Mouse (Mus musculus): ENCODE measurements around the gene Cdc14a. TPM values are rescaled to one million over a fixed set of nuclear protein-coding genes. Genes with fewer than 3 reads are reported as not detected.
A peak's percentile ranks its signal among the peaks of the same experiment; 100 is the strongest.

Cdc14a gene
- polyA plus RNA-seq, 1 experiment from 2014 or later: 13.4 TPM

DNA sequence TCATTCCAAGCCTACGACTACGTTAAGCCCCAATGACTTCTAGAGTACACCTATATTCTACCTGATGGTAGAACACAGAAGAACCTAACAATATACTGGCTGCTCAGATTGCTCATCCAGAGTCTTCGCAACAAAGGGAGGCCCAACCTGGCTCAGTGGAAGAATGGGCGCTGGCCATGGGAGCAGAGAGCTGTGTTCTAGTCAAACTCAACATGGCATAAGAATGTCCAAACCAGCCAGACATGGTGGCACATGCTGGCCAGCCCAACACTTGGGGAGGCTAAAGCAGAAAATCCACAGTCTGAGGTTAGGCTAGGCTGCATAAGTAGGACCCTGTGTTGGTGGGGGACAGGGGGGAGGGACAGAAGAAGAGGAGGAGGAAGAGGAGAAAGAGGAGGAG is 139.1 kb downstream of the Cdc14a start:
- Histone ChIP-seq H3K4me1 (no peaks in the 10 kb centered on the region), H3K27ac (no peak overlapping the region), H3K4me3 (no peak overlapping the region), H3K27me3 (no peaks in the 10 kb centered on the region), H3K9me3 (no peaks in the 10 kb centered on the region), H3K4me2 (replicated peaks) (no peak overlapping the region), H3K36me3 (peaks cover 9% of the 10 kb centered on the region; the same call in 1 of the 2 replicates), H3K9ac (no peak overlapping the region)
- WGBS: 93% methylated on average over 4 of the region's 4 CpGs
- ATAC-seq (ENCODE audit: insufficient number of reproducible peaks, insufficient read depth, low FRiP score, low TSS enrichment): 0 out of 2 replicates have a peak, but pooled peaks have one; percentile 52

DNA sequence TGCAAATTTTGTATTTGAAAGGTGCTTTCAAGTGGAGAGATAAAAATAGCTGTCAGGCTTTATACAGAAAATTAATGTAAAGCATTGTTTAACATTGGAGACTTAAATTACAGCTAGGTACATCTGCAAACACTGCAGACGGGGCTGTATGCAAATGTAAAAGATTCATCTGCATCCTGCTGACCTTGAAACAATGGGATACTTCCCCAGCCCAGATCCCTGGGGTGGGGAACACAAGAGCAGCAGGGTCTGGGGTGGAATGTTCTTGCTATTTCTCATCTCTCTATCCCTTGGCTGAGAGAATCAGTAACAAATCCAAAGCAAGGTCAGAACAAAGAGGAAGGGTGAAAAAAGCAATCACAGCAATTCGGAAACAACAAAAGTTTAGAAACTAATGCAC is 139.8 kb downstream of the Cdc14a start:
- Histone ChIP-seq H3K4me1 (no peaks in the 10 kb centered on the region), H3K9ac (no peak overlapping the region), H3K4me3 (no peak overlapping the region), H3K4me2 (replicated peaks) (no peak overlapping the region), H3K36me3 (peaks cover 8% of the 10 kb centered on the region; the same call in 1 of the 2 replicates), H3K27ac (no peak overlapping the region), H3K27me3 (no peaks in the 10 kb centered on the region), H3K9me3 (no peaks in the 10 kb centered on the region)
- no peak for ATAC-seq (ENCODE audit: insufficient number of reproducible peaks, insufficient read depth, low FRiP score, low TSS enrichment)
- whole genome bisulfite sequencing: 51% methylated on average over 2 of the region's 2 CpGs

DNA sequence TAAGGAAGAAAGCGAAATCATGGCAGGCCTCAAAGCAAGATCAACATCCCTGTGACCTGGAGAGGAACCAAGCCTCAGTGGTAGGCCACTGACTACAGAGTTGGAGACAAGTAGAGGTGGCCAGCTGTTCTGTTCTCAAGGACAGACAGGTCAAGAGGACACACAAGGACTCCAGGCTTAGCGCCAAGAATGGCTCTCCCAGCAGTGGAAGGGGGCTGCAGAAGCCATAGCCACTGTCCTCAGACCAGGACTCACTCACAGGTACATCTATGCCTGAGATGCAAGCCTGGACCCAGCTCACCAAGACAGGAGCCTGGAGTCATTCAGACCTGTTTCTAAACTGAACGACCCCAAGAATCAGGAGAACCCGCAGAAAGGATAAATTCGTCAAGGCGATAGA is 142.2 kb downstream of the Cdc14a start:
- H3K36me3 ChIP-seq: peaks cover 11% of the 10 kb centered on the region

DNA sequence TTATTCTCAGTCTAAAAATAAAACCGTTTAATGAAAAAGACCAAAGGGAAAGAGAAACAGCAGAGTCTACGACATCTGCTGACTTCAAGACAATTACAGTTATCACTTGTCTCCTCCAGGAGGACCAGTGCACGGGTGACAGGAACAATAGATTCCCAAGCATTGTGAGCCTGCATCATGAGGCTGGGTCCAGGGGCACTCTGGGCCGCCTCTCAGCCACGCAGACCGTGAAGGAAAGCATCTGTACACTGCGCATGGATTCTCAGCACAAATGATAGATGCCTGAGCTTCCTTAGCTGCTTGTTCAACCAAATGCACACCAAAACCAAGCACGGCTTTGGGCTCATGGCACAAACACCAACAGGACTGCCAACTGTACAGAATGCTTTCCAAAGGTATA is 146.7 kb downstream of the Cdc14a start:
- WGBS: 83% methylated on average over 8 of the region's 8 CpGs
- no peak for ATAC-seq (ENCODE audit: insufficient number of reproducible peaks, insufficient read depth, low FRiP score, low TSS enrichment)
- H3K4me1 ChIP-seq: no peaks in the 10 kb centered on the region
- H3K4me2 ChIP-seq (replicated peaks): no peak overlapping the region
- peaks cover 9% of the 10 kb centered on the region for H3K36me3 ChIP-seq
- no peak overlapping the region for H3K4me3 ChIP-seq
- H3K27me3 ChIP-seq: no peaks in the 10 kb centered on the region
- no peak overlapping the region for H3K27ac ChIP-seq
- no peak overlapping the region for H3K9ac ChIP-seq
- H3K9me3 ChIP-seq: no peaks in the 10 kb centered on the region

More for the DNA sequence above, 142.2 kb downstream of the Cdc14a start:
- Histone ChIP-seq H3K9ac (no peak overlapping the region), H3K9me3 (no peaks in the 10 kb centered on the region), H3K27ac (no peak overlapping the region), H3K4me1 (no peaks in the 10 kb centered on the region), H3K27me3 (no peaks in the 10 kb centered on the region), H3K4me3 (no peak overlapping the region), H3K4me2 (replicated peaks) (no peak overlapping the region)
- ATAC-seq (ENCODE audit: insufficient number of reproducible peaks, insufficient read depth, low FRiP score, low TSS enrichment): no peak
- 96% methylated on average over 6 of the region's 6 CpGs for WGBS

DNA sequence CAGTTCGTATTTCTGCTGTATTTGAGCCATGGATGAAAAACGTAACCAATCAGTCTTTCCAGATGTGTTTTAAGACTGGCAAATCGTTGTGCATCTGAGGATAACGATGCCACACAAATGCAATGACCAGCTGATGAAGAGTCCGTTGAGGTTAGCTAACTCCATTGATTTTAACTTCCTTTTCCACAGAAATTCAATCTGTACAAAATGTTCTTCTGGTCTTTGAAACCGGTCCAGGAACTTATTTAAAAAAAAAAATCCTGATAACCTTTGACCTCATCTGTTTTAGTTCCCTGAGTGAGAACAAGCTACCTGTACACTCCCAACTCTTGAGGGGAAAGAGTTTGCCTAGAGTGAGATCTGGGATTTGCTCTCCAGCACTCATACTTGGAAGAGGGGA is 152.2 kb downstream of the Cdc14a start:
- Histone ChIP-seq H3K9ac (no peak overlapping the region), H3K4me3 (no peak overlapping the region), H3K27ac (no peak overlapping the region), H3K4me2 (replicated peaks) (no peak overlapping the region), H3K27me3 (no peaks in the 10 kb centered on the region), H3K9me3 (no peaks in the 10 kb centered on the region), H3K4me1 (no peaks in the 10 kb centered on the region), H3K36me3 (no peaks in the 10 kb centered on the region)
- no peak for ATAC-seq (ENCODE audit: insufficient number of reproducible peaks, insufficient read depth, low FRiP score, low TSS enrichment)
- WGBS: 84% methylated on average over 6 of the region's 6 CpGs

DNA sequence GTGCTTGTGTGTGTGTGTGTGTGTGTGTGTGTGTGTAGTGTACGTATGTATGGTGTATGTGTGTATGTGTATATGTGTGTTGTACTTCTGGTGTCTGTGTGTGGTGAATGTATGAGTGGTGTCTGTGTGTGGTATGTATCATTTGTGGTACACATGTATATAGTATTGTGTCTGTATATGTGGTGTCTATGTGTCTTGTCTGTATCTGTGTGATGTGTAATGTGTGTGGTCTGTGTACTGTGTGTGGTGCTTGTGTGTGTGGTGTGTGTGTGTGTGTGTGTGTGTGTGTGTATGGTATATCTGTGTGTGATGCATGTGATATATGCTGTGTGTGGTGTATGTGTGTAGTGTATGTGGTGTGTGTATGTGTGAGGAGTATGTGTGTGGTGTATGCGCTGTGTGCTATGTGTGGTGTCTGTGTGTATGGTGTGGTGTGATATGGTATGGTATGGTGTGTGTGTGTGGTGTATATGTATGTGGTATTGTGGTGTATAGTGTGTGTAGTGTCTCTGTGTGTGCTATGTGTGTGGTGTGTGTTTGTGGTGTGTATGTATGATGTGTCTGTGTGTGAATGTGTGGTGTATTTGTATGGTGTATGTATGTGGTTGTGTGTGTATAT is 156.7 kb downstream of the Cdc14a start:
- H3K27ac ChIP-seq: no peak overlapping the region
- H3K4me3 ChIP-seq: no peak overlapping the region
- no peak overlapping the region for H3K9ac ChIP-seq
- H3K36me3 ChIP-seq: no peaks in the 10 kb centered on the region
- H3K4me2 ChIP-seq (replicated peaks): no peak overlapping the region
- ATAC-seq (ENCODE audit: insufficient number of reproducible peaks, insufficient read depth, low FRiP score, low TSS enrichment): 0 out of 2 replicates have a peak, but pooled peaks have one; percentile 60
- no peaks in the 10 kb centered on the region for H3K27me3 ChIP-seq
- no peaks in the 10 kb centered on the region for H3K9me3 ChIP-seq
- 92% methylated on average over 2 of the region's 2 CpGs for WGBS
- H3K4me1 ChIP-seq: no peaks in the 10 kb centered on the region

DNA sequence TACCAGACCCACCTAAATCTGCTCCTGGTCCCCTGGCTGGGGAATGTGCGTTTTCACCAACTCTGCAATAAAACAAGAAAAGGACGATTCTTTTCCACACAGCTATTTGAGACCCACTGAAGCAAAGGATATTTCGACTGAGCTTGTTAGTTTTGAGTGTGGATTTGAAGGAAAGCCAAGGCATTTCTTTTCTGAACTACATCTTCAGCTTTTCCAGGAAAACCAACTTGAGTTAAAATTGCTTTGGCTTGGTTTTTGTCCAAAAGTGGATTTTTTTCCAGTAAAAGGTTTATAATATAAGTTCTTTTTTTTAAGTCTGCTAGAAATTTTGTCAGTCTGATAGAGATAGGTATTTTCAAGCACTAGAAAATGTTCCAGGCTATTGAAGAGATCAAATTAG is 157.5 kb downstream of the Cdc14a start:
- ATAC-seq (ENCODE audit: insufficient number of reproducible peaks, insufficient read depth, low FRiP score, low TSS enrichment): no peak
- no peak overlapping the region for H3K4me2 ChIP-seq (replicated peaks)
- 80% methylated on average over 3 of the region's 3 CpGs for WGBS
- H3K4me3 ChIP-seq: no peak overlapping the region
- H3K36me3 ChIP-seq: no peaks in the 10 kb centered on the region
- H3K27ac ChIP-seq: no peak overlapping the region
- no peaks in the 10 kb centered on the region for H3K9me3 ChIP-seq
- no peaks in the 10 kb centered on the region for H3K4me1 ChIP-seq
- H3K9ac ChIP-seq: no peak overlapping the region
- H3K27me3 ChIP-seq: no peaks in the 10 kb centered on the region

DNA sequence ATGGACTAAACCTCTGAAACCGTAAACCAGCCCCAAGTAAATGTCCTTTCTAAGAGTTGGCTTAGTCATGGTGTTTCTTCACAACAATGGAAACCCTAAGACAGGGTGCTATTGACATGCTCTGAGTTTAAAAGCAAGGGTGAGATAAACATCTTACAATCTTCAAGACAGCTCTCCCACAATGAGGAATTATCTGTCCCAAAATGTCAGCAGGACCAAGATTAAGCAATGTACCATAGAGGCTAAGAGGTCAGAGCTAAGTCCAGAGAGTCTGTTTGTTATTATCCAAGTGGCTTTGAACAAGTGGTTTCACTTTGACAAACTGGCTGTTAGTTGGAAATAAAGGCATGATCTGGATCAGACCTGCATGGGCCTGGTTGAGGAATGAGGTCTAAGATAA is 159.9 kb downstream of the Cdc14a start:
- 87% methylated on average over 1 of the region's 1 CpGs for WGBS
- Histone ChIP-seq H3K27ac (no peak overlapping the region), H3K4me2 (replicated peaks) (no peak overlapping the region), H3K4me3 (no peak overlapping the region), H3K9me3 (no peaks in the 10 kb centered on the region), H3K4me1 (no peaks in the 10 kb centered on the region), H3K9ac (no peak overlapping the region), H3K36me3 (no peaks in the 10 kb centered on the region), H3K27me3 (no peaks in the 10 kb centered on the region)
- ATAC-seq (ENCODE audit: insufficient number of reproducible peaks, insufficient read depth, low FRiP score, low TSS enrichment): no peak

DNA sequence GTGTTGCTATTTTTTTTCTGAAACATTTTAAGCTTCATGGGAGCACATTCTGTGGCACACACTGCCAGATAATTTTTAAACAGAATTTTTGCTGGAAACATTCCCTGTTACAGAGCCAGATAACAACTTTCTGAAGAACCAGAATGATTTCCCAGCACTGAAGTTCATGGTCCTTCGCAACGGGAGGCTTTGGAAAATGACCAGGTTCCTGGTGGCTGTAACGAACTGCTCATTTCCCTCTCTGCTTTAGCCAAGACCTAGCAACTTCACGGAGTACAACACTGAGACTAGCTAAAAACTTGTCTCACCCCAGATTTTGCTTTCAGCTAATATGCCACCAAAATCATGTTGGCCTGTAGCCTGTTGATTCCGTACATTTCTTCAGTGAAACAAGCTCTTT is 160.8 kb downstream of the Cdc14a start:
- H3K4me1 ChIP-seq: no peaks in the 10 kb centered on the region
- no peak for ATAC-seq (ENCODE audit: insufficient number of reproducible peaks, insufficient read depth, low FRiP score, low TSS enrichment)
- no peaks in the 10 kb centered on the region for H3K36me3 ChIP-seq
- no peaks in the 10 kb centered on the region for H3K27me3 ChIP-seq
- no peaks in the 10 kb centered on the region for H3K9me3 ChIP-seq
- WGBS: 95% methylated on average over 5 of the region's 5 CpGs
- H3K4me3 ChIP-seq: no peak overlapping the region
- H3K9ac ChIP-seq: no peak overlapping the region
- H3K27ac ChIP-seq: no peak overlapping the region
- H3K4me2 ChIP-seq (replicated peaks): no peak overlapping the region

DNA sequence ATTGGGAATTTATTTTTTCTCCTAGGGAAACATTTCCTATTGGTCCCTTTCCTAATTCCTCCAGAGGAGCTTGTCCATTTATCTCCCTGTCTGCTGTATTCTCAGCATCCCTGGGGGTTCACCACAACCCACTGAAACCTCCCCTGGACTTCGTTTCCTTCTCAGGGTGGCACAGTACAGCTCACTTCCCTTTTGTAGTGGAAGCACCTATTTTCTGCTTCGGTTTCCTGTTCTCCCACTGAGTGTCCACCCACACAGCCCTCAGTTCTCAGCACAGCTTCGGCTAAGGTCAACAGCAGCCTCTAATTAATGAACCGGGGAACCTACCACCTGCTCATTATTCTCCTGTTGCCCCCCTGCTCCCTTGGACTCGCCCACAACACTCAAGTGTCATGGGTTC is 167.7 kb downstream of the Cdc14a start:
- Histone ChIP-seq H3K27me3 (peaks cover 39% of the 10 kb centered on the region), H3K9me3 (no peaks in the 10 kb centered on the region), H3K27ac (no peak overlapping the region), H3K36me3 (no peaks in the 10 kb centered on the region), H3K4me3 (no peak overlapping the region), H3K4me1 (peaks cover 22% of the 10 kb centered on the region), H3K4me2 (replicated peaks) (no peak overlapping the region), H3K9ac (no peak overlapping the region)
- ATAC-seq (ENCODE audit: insufficient number of reproducible peaks, insufficient read depth, low FRiP score, low TSS enrichment): no peak
- WGBS: 57% methylated on average over 5 of the region's 5 CpGs

DNA sequence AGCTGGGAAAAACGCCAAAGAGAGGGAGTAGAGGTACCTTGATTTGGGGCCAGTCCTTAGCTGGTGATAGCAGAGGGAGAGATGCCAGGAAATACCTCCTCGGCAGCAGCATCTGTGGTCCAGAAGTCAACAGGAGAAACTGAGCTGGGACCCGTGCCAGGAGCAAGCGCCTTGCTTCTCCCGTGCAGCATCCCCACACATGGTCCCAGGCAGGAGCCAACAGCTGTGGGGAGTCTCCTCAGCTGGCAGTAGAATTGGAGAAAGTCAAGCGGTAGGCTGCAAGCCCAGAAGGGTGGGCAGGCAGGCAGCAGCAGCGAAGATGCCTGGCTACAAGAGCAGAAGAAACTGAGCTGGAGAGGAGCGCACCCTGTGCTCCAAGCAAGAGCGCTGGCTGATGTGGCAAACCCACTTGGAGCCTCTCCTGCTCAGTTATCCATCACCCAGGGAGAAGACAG is 170.7 kb downstream of the Cdc14a start, which contains the start of gene Gpr88:
Gene Gpr88 (minus strand): TSS at position 427 of the 455 bp plus-strand sequence.
- H3K4me2 ChIP-seq (replicated peaks): peak within 1 kb of the TSS; percentile 97
- ATAC-seq (ENCODE audit: insufficient number of reproducible peaks, insufficient read depth, low FRiP score, low TSS enrichment): peak; percentile 79
- peak within 1 kb of the TSS; percentile 49 for H3K4me3 ChIP-seq
- no peak within 1 kb of the TSS for H3K27ac ChIP-seq
- H3K9ac ChIP-seq: peak within 1 kb of the TSS; percentile 42
- 4% methylated on average over 9 of the region's 9 CpGs for WGBS
- no peaks in the 10 kb centered on the region for H3K36me3 ChIP-seq
- H3K9me3 ChIP-seq: no peaks in the 10 kb centered on the region
- H3K4me1 ChIP-seq: peaks cover 22% of the 10 kb centered on the region
- peaks cover 54% of the 10 kb centered on the region for H3K27me3 ChIP-seq

DNA sequence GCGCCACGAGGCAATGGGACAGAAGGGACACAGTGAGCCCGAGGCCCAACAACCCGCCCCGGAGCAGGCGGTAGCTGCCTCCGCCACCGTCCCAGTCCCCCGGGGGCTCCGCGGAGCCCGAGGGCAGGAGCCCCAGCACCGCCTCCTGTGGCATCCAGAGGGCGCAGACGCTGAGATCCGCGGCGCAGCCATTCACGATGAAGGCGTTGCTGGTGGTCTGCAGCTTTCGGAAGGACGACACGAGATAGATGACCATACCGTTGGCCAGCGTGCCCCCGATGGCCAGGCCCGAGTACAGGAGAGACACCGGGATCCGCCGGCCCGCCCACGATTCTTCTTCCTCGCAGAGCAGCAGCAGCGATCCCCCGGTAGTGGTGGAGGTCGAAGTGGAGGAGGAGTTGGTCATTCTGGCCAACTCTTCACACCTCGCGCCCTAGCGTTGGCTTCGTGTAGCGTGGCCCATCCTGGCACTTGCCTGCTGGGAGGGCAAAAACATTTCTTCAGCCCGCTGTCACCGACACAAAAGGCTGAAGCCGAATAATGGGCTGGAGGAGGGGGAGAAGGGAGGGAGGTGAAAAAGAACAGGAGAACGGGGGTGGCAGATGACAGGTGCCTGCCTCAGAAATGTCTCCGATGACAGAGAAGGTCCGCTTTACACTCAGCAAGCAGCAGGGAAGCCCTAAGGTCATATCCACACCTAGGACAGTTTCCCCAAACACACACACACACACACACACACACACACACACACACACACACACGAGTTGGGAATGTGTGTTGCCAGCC is 171.4 kb downstream of the Cdc14a start:
- Histone ChIP-seq H3K9me3 (no peaks in the 10 kb centered on the region), H3K27me3 (peaks cover 54% of the 10 kb centered on the region), H3K4me3 (peak overlapping the region; percentile 49), H3K9ac (peak overlapping the region; percentile 42), H3K4me2 (replicated peaks) (peak overlapping the region; percentile 97), H3K27ac (no peak overlapping the region), H3K4me1 (peaks cover 22% of the 10 kb centered on the region), H3K36me3 (no peaks in the 10 kb centered on the region)
- peak; percentile 37; the same call in 1 of the 2 replicates for ATAC-seq (ENCODE audit: insufficient number of reproducible peaks, insufficient read depth, low FRiP score, low TSS enrichment)
- WGBS: 1% methylated on average over 48 of the region's 48 CpGs

Data from embryonic facial prominence, embryonic 12.5 days (tissue).